Mouse (Mus musculus) urinary bladder, postnatal 25 days (tissue): ENCODE measurements around the gene Slc37a4.
"Not testable (repeated sequence)": the region's sequence is repeated elsewhere in the genome, so short reads cannot be mapped to it uniquely, and the experiment has no call there.

Experiments
- DNase-seq: peaks from one replicate; pipeline ENCODE4 v3.0.0; 2022; ENCODE audit warnings: low spot score

Gene Slc37a4

DNA sequence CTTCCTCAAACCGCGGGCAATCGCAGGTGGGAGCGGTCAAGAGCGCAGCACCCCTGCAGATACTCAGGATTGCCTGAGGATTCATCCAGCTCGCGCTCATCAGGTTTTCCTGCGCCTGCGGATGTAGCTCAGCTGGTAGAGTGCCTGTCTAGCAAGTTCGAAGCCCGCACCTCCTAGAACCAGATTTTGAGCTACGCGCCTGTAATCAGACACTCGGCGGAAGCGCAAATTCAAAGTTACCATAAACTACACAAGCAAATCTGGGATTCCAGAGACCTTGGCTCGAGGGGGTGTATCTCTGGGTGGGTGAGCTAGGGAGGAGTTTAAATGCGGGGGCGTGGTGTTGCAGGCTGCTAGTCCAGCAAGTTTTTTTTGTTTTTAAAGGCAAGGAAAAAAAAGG lies 44.3 kb downstream of the Slc37a4 start, which contains the start of gene Foxr1:
Gene Foxr1 (minus strand): TSS at position 176 of the 400 bp plus-strand sequence.
- no peak for DNase-seq

DNA sequence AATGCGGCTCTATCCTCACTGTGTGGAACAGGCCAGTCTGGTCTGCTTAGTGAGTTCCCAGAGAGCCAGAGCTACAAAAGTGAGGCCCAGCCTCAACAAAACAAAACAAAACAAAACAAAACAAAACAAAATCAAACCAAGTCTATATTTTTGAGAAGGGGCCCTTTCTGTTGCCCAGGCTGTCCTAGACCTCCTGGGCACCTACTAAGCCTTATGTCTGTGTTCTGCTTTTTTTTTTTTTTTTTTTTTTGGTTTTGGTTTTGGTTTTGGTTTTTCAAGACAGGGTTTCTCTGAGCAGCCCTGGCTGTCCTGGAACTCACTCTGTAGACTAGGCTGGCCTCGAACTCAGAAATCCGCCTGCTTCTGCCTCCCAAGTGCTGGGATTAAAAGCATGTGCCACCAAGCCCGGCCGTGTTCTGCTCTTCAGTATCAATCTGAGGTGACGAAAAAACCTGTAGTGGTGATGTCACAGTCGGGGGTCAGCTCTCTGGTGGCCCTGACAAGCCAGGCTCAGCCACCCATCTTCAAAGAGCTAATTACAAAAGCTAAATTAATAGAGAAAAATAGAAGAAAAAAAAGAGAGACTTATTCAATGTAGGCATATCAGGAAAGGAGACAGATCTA lies 47.9 kb downstream of the Slc37a4 start:
- not testable (repeated sequence) for DNase-seq

DNA sequence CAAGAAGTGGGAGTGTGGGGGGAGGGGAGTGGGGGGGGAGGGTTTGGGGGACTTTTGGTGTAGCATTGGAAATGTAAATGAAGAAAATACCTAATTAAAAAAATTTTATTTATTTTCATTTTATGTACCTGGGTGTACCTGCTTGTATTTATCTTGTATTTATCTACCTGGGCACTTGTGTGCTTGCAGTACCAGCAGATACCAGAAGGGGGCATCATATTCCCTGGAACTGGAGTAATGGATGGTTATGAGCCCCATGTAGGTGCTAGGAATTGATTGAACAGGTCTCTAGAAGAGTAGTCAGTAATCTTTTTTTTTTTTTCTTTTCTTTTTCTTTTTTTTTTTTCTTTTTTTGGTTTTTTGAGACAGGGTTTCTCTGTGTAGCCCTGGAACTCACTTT lies 53.7 kb downstream of the Slc37a4 start:
- no peak for DNase-seq
